Mouse (Mus musculus): ENCODE measurements around the gene Sugct.

Sugct gene

GRCm38 (mm10) chr13:17038341-17038740, 657.0 kb downstream of the Sugct start:
- no peak for DNase-seq (ENCODE audit: low read depth, low spot score)

GRCm38 (mm10) chr13:17037899-17038298, 657.5 kb downstream of the Sugct start:
- no peak for DNase-seq (ENCODE audit: low read depth, low spot score)

GRCm38 (mm10) chr13:17030761-17031160, 664.6 kb downstream of the Sugct start:
- no peak for DNase-seq (ENCODE audit: low read depth, low spot score)

GRCm38 (mm10) chr13:17028595-17028994, 666.8 kb downstream of the Sugct start:
- peak; percentile 58 for DNase-seq (ENCODE audit: low read depth, low spot score)

- DNase-seq (ENCODE audit: low read depth, low spot score) = peak; percentile 36
Observed at GRCm38 (mm10) chr13:17027846-17028529, 667.4 kb downstream of the Sugct start.

- no peak for DNase-seq (ENCODE audit: low read depth, low spot score)
Observed at GRCm38 (mm10) chr13:17027001-17027400, 668.4 kb downstream of the Sugct start.

- no peak for DNase-seq (ENCODE audit: low read depth, low spot score)
Observed at GRCm38 (mm10) chr13:16996464-16996863, 698.9 kb downstream of the Sugct start.

- DNase-seq (ENCODE audit: low read depth, low spot score) = no peak
Observed at GRCm38 (mm10) chr13:16995321-16995720, 700.0 kb downstream of the Sugct start.

- no peak for DNase-seq (ENCODE audit: low read depth, low spot score)
Observed at GRCm38 (mm10) chr13:16977743-16978142, 717.6 kb downstream of the Sugct start.

GRCm38 (mm10) chr13:16971277-16971676, 724.1 kb downstream of the Sugct start:
- no peak for DNase-seq (ENCODE audit: low read depth, low spot score)

GRCm38 (mm10) chr13:16968995-16969394, 726.4 kb downstream of the Sugct start:
- DNase-seq (ENCODE audit: low read depth, low spot score) = no peak

- DNase-seq (ENCODE audit: low read depth, low spot score) = no peak
Observed at GRCm38 (mm10) chr13:16964823-16965475, 730.4 kb downstream of the Sugct start.

GRCm38 (mm10) chr13:16952045-16952444, 743.3 kb downstream of the Sugct start:
- no peak for DNase-seq (ENCODE audit: low read depth, low spot score)

GRCm38 (mm10) chr13:16939466-16939811, 755.9 kb downstream of the Sugct start:
- no peak for DNase-seq (ENCODE audit: low read depth, low spot score)

- DNase-seq (ENCODE audit: low read depth, low spot score) = no peak
Observed at GRCm38 (mm10) chr13:16938552-16939465, 756.5 kb downstream of the Sugct start.

GRCm38 (mm10) chr13:16937422-16938202, 757.7 kb downstream of the Sugct start:
- no peak for DNase-seq (ENCODE audit: low read depth, low spot score)

GRCm38 (mm10) chr13:16935029-16935428, 760.3 kb downstream of the Sugct start:
- DNase-seq (ENCODE audit: low read depth, low spot score) = no peak

- DNase-seq (ENCODE audit: low read depth, low spot score) = no peak
Observed at GRCm38 (mm10) chr13:16933600-16933999, 761.8 kb downstream of the Sugct start.

GRCm38 (mm10) chr13:16921305-16921704, 774.0 kb downstream of the Sugct start:
- DNase-seq (ENCODE audit: low read depth, low spot score) = no peak

GRCm38 (mm10) chr13:16915697-16916096, 779.7 kb downstream of the Sugct start:
- no peak for DNase-seq (ENCODE audit: low read depth, low spot score)

- DNase-seq (ENCODE audit: low read depth, low spot score) = no peak
Observed at GRCm38 (mm10) chr13:16912214-16912613, 783.1 kb downstream of the Sugct start.

- DNase-seq (ENCODE audit: low read depth, low spot score) = no peak
Observed at GRCm38 (mm10) chr13:16906974-16907373, 788.4 kb downstream of the Sugct start.
